Mouse (Mus musculus) lung, embryonic 15.5 days (tissue): ENCODE data around the gene Def8. TPM values are rescaled to one million over a fixed set of nuclear protein-coding genes. Genes with fewer than 3 reads are reported as not detected.
A peak's percentile ranks its signal among the peaks of the same experiment; 100 is the strongest.
"Not testable (repeated sequence)": the region's sequence is repeated elsewhere in the genome, so short reads cannot be mapped to it uniquely, and the experiment has no call there.

Experiments
- ATAC-seq: fragments of 200-750 bp; cut with Nextera tagmentation; 2 replicates; pipeline ENCODE4 v1.8.0; 2017; ENCODE audit warnings: moderate number of reproducible peaks, borderline replicate concordance; ENCODE audit not compliant: low FRiP score, low TSS enrichment; ENCODE audit errors: extremely low read depth
- H3K27ac ChIP-seq: fragments of 300-500 bp; sonication (generic); 2 replicates; pipeline ENCODE4 v1.5.1; 2015; ENCODE audit warnings: moderate library complexity, mild to moderate bottlenecking, inconsistent platforms
- H3K27me3 ChIP-seq: fragments of 300-500 bp; sonication (generic); 2 replicates; pipeline ENCODE4 v1.6.1; 2015; ENCODE audit warnings: inconsistent platforms
- H3K36me3 ChIP-seq: fragments of 300-500 bp; sonication (generic); 2 replicates; pipeline ENCODE4 v1.6.1; 2015; ENCODE audit warnings: inconsistent platforms
- H3K4me1 ChIP-seq: fragments of 300-500 bp; sonication (generic); 2 replicates; pipeline ENCODE4 v1.6.1; 2015; ENCODE audit warnings: inconsistent platforms
- H3K4me2 ChIP-seq: fragments of 300-500 bp; sonication (generic); 2 replicates; pipeline ENCODE4 v1.6.1; 2015; ENCODE audit warnings: inconsistent platforms, mild to moderate bottlenecking, moderate library complexity
- H3K4me3 ChIP-seq: fragments of 300-500 bp; sonication (generic); 2 replicates; pipeline ENCODE4 v1.5.1; 2015; ENCODE audit warnings: mild to moderate bottlenecking, inconsistent platforms
- H3K9ac ChIP-seq: fragments of 300-500 bp; sonication (generic); 2 replicates; pipeline ENCODE4 v1.6.1; 2015; ENCODE audit warnings: inconsistent platforms
- H3K9me3 ChIP-seq: fragments of 300-500 bp; sonication (generic); 2 replicates; pipeline ENCODE4 v1.6.1; 2016; ENCODE audit warnings: inconsistent platforms
- WGBS: fragments of 180-500 bp; shearing (Covaris S2); methylation state at CpG from one replicate; pipeline ENCODE4 v1.1.7; 2015; 5-methylcytosine and 5-hydroxymethylcytosine counted together
- polyA plus RNA-seq: library from polyadenylated mRNA; unstranded; fragments of >200 nt; fragmentation: Nextera tagmentation; extraction: Ambion mirVana; gene quantifications from 2 replicates; pipeline ENCODE4 v1.2.1, GENCODE M21; 2015

Def8 gene
- polyA plus RNA-seq, 1 experiment from 2014 or later = 31.1 TPM

DNA sequence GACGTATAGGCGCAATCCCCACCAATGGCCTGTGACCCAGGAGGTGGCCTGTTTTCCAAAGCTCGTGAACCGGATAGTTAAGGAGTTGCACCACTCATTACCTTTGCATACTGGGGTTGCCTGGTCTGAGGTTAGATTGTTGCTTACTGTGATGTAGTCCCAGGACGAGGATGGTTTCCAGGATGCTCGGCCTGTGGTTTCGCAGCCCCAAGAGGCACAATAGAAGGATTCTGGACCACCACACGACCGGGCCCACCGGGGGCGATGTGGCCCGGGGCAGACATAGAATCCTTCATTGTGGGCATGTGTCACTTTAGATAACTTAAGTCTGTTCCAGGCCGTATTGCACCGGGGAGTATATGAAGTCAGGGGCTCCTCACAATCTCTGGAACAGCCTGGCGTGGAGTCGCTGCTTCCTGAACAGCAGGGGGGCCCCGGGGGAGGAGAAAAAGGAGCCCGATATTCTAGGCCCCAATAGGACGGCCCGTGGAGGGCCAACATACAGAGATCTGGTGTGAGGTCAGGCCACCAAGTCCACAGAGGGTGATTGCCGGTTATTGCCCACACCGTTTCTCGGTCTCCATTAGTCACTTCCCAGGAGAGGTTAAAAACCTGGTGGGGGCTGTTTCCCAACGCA lies 4.4 kb downstream of the Def8 start:
- 97% methylated on average over 24 of the region's 24 CpGs for WGBS
- H3K36me3 ChIP-seq = no peaks in the 10 kb centered on the region
- H3K27ac ChIP-seq = no peak overlapping the region
- H3K4me3 ChIP-seq = no peak overlapping the region
- no peaks in the 10 kb centered on the region for H3K27me3 ChIP-seq
- H3K9me3 ChIP-seq = peaks cover 41% of the 10 kb centered on the region
- no peak overlapping the region for H3K4me2 ChIP-seq
- no peak overlapping the region for H3K9ac ChIP-seq
- H3K4me1 ChIP-seq = no peaks in the 10 kb centered on the region
- ATAC-seq = no peak

- Histone ChIP-seq H3K36me3 (no peaks in the 10 kb centered on the region), H3K27me3 (no peaks in the 10 kb centered on the region), H3K9ac (no peak overlapping the region), H3K27ac (no peak overlapping the region), H3K4me3 (no peak overlapping the region), H3K4me2 (no peak overlapping the region), H3K4me1 (no peaks in the 10 kb centered on the region), H3K9me3 (peaks cover 41% of the 10 kb centered on the region)
- no peak for ATAC-seq
- WGBS = 96% methylated on average over 29 of the region's 29 CpGs
These were observed 5.1 kb downstream of the Def8 start for GRCm38 (mm10) chr8:123428343-123428893.

DNA sequence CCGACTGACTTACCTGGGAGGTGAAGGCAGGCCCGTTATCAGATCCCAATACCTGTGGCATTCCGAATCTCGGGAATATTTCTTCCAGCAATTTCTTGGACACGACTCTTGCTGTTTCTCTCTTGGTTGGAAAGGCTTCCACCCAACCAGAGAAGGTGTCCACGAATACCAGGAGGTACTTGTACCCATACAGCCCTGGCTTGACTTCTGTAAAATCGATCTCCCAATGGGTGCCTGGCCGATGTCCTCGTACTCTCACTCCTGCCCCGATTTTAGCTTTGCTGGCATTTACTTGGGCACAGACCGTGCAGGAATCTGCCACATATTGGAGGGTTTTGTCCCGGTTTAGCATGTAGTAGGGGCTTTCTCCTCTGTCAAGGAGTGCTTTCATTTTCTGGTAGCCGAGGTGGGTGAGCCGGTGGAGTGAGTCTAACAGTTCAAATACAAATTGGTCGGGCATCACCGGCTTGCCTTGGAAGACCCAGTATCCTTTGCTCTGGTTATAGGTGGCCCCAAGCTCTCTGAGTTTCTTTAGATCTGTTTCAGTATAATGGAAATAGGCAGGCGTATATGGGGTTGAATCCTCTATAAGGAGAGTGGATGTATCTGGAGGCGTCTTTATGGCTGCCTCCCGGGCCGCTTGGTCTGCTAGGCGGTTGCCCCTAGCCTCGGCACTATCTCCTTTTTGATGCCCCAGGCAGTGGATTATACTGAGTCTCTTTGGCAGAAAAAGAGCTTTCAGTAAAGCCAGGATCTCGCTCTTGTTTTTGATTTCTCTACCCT lies 5.8 kb downstream of the Def8 start:
- Histone ChIP-seq H3K27me3 (no peaks in the 10 kb centered on the region), H3K9me3 (peaks cover 41% of the 10 kb centered on the region), H3K27ac (no peak overlapping the region), H3K9ac (no peak overlapping the region), H3K4me1 (no peaks in the 10 kb centered on the region), H3K36me3 (no peaks in the 10 kb centered on the region), H3K4me2 (no peak overlapping the region), H3K4me3 (no peak overlapping the region)
- 94% methylated on average over 23 of the region's 23 CpGs for WGBS
- no peak for ATAC-seq

DNA sequence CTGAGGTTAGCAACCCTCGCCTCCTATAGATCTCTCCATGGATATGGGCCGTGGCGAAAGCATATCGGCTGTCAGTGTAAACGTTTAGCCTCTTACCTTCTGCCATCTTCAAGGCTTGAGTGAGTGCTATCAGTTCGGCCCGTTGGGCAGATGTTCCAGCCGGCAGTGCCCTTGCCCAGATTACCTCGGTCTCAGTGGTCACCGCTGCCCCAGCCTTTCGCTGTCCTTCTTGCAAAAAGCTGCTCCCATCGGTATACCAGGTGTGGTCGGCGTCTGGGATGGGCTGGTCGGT lies 6.3 kb downstream of the Def8 start:
- not testable (repeated sequence) for ATAC-seq, H3K9ac ChIP-seq, H3K4me3 ChIP-seq, H3K27me3 ChIP-seq, H3K27ac ChIP-seq, H3K4me1 ChIP-seq, H3K4me2 ChIP-seq, H3K36me3 ChIP-seq
- 94% methylated on average over 15 of the region's 15 CpGs for WGBS
- H3K9me3 ChIP-seq = peaks cover 41% of the 10 kb centered on the region

DNA sequence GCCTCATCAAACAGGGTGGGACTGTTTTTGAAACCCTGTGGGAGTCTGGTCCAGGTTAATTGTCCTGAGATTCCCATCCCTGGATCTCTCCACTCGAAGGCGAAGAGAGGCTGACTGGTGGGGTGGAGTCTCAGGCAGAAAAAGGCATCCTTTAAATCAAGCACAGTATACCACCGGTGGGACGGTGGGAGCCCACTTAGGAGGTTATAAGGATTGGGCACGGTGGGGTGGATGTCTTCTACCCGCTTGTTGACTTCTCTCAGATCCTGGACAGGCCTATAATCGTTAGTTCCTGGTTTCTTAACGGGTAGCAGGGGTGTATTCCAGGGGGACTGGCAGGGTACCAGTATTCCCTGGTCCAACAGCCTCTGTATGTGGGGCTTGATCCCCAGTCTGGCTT lies 7.6 kb downstream of the Def8 start:
- H3K4me2 ChIP-seq, H3K4me3 ChIP-seq, H3K4me1 ChIP-seq, ATAC-seq, H3K36me3 ChIP-seq, H3K27me3 ChIP-seq, H3K9ac ChIP-seq, H3K27ac ChIP-seq: not testable (repeated sequence)
- H3K9me3 ChIP-seq = peaks cover 41% of the 10 kb centered on the region
- WGBS = 92% methylated on average over 8 of the region's 8 CpGs

GRCm38 (mm10) chr8:123431616-123432365 lies 8.5 kb downstream of the Def8 start:
- WGBS = 93% methylated on average over 25 of the region's 25 CpGs
- H3K4me3 ChIP-seq = no peak overlapping the region
- no peak for ATAC-seq
- no peaks in the 10 kb centered on the region for H3K4me1 ChIP-seq
- H3K9me3 ChIP-seq = peaks cover 41% of the 10 kb centered on the region
- no peak overlapping the region for H3K27ac ChIP-seq
- H3K27me3 ChIP-seq = no peaks in the 10 kb centered on the region
- no peak overlapping the region for H3K4me2 ChIP-seq
- no peak overlapping the region for H3K9ac ChIP-seq
- H3K36me3 ChIP-seq = no peaks in the 10 kb centered on the region

GRCm38 (mm10) chr8:123432381-123432780 lies 9.1 kb downstream of the Def8 start:
- no peaks in the 10 kb centered on the region for H3K36me3 ChIP-seq
- no peaks in the 10 kb centered on the region for H3K4me1 ChIP-seq
- H3K4me3 ChIP-seq = no peak overlapping the region
- no peak overlapping the region for H3K4me2 ChIP-seq
- no peak overlapping the region for H3K9ac ChIP-seq
- H3K9me3 ChIP-seq = peaks cover 37% of the 10 kb centered on the region
- no peak overlapping the region for H3K27ac ChIP-seq
- H3K27me3 ChIP-seq = no peaks in the 10 kb centered on the region
- 96% methylated on average over 16 of the region's 16 CpGs for WGBS
- ATAC-seq = no peak

DNA sequence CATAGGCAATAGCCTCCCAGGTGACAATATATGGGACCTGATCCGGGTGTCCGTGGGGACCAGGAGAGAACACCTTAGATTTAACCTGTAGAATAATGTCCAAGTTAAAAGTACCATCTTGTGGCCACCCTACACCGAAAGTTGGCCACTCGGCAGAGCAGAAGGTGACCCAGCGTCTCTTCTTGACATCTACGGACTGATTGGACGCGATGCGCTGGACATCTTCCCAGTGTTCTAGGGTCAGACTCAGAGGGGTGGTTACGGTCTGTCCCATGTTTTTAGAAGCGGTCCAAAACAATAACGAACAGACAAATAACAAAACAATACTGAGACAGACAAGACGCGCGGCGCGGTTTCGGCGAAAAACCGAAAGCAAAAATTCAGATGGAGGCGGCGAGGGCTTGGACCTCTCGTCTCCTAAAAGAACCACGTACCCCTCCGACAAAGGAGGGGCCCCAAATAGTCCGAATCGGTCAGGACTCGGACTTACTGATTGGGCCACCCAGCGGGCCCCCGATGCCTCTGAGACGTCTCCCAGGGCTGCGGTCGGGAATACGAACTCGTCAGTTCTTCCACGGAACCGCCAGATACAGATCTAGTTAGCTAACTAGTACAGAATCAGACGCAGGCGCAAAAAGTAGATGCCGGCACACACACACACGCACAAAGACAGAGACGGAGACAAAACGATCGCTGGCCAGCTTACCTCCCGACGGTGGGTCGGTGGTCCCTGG lies 10.1 kb downstream of the Def8 start:
- H3K9me3 ChIP-seq = peaks cover 26% of the 10 kb centered on the region
- H3K27ac ChIP-seq, H3K4me3 ChIP-seq, H3K9ac ChIP-seq, ATAC-seq, H3K4me1 ChIP-seq, H3K36me3 ChIP-seq, H3K4me2 ChIP-seq, H3K27me3 ChIP-seq: not testable (repeated sequence)
- WGBS = 98% methylated on average over 46 of the region's 47 CpGs

- no peak for ATAC-seq
- Histone ChIP-seq H3K4me2 (no peak overlapping the region), H3K9ac (no peak overlapping the region), H3K4me3 (no peak overlapping the region), H3K9me3 (no peaks in the 10 kb centered on the region), H3K36me3 (no peaks in the 10 kb centered on the region), H3K27ac (no peak overlapping the region), H3K4me1 (peaks cover 7% of the 10 kb centered on the region; the same call in 1 of the 2 replicates), H3K27me3 (no peaks in the 10 kb centered on the region; the same call in 1 of the 2 replicates)
- WGBS = 85% methylated on average over 2 of the region's 2 CpGs
These were observed 18.5 kb downstream of the Def8 start for GRCm38 (mm10) chr8:123441788-123442187.

DNA sequence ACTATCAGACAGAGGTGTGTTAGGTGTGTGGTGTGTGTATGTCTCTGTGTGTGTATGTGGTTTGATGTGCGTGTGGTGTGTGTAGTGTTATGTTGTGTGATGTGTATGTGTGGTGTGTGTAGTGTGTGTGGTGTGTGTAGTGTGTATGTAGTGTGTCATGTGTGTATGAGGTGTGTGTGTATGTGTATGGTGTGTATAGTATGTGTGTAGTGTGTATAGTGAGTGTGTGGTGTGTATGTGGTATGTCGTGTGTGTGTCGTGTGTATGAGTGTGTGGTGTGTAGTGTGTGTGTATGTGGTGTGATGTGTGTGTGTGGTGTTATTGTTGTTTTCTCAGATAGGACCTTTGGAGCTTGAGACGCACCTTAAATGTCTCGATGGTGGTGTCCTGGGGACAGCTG lies 19.0 kb downstream of the Def8 start:
- Histone ChIP-seq H3K27ac (no peak overlapping the region), H3K9ac (no peak overlapping the region), H3K9me3 (no peaks in the 10 kb centered on the region), H3K4me1 (peaks cover 7% of the 10 kb centered on the region; the same call in 1 of the 2 replicates), H3K4me2 (peak overlapping the region; percentile 66; the same call in 1 of the 2 replicates), H3K4me3 (peak overlapping the region; percentile 69), H3K36me3 (no peaks in the 10 kb centered on the region), H3K27me3 (no peaks in the 10 kb centered on the region; the same call in 1 of the 2 replicates)
- ATAC-seq = no peak
- WGBS = 78% methylated on average over 5 of the region's 5 CpGs

- Histone ChIP-seq H3K4me1 (peaks cover 7% of the 10 kb centered on the region; the same call in 1 of the 2 replicates), H3K4me2 (peak overlapping the region; percentile 66), H3K27me3 (no peaks in the 10 kb centered on the region; the same call in 1 of the 2 replicates), H3K9ac (peak overlapping the region; percentile 75), H3K4me3 (peak overlapping the region; percentile 69), H3K9me3 (no peaks in the 10 kb centered on the region), H3K27ac (0 out of 2 replicates have a peak overlapping the region, but pooled peaks have one; percentile 51), H3K36me3 (no peaks in the 10 kb centered on the region)
- ATAC-seq = peak; percentile 96; the same call in 1 of the 2 replicates
- WGBS = 1% methylated on average over 41 of the region's 41 CpGs
These were observed 19.7 kb downstream of the Def8 start for GRCm38 (mm10) chr8:123442871-123443575.
